Mouse (Mus musculus): ENCODE measurements around the gene Pde4d.

Pde4d gene

DNA sequence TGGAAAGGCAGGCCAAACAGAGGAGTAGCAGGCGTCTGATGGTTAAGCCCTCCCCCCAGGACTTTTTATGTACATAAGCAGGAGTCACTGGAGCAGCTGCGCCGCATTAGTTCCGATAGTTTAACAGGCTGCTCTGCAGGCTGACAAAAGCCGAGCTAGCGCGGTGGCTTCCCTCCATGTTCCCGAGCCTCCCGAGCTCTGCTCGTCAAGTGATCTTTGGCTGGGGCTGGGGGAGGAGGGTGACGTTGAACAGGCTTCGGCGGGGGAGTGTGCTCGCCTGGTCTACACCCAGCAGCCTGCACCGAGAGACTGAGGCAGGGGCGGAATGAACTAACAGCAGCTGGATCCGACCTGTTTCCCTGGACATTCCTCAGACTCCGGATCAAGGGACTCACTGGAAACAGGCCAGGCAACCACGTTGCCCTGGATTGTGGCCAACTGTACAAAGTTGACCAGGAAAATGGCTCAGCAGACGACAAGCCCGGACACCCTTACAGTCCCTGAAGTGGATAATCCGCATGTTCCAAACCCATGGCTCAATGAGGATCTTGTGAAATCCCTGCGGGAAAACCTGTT, 810.6 kb downstream of the Pde4d start:
- peak; percentile 94 for DNase-seq

- DNase-seq, result no peak
These were observed 811.2 kb downstream of the Pde4d start for GRCm38 (mm10) chr13:109260796-109261516.

DNA sequence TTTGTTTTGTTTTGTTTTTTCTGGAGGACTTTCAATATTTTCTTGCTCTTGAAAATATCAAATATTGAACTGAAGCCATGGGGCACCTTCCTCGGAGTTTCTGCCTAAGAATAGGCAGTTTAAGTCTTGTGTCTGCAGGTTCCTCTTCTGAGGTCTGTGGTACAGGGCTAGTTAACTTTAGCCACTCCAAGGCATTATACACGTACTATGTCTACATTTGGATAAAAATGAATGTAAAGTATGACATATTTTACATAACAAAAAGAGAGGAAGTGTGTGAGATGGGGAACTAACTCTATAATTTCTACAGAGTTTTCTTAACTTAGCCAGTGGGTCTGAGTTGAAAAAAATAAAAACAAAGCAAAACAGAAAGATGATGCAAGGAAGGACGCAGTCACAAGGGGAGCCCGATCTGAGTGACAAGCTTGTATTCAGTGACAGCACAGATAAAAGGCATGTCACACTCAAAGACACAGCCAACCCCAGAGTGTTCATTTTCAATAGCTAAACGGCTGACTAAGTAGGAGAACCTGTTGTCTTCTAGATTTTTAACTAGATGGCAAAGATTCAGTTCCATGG, 812.0 kb downstream of the Pde4d start:
- no peak for DNase-seq

DNA sequence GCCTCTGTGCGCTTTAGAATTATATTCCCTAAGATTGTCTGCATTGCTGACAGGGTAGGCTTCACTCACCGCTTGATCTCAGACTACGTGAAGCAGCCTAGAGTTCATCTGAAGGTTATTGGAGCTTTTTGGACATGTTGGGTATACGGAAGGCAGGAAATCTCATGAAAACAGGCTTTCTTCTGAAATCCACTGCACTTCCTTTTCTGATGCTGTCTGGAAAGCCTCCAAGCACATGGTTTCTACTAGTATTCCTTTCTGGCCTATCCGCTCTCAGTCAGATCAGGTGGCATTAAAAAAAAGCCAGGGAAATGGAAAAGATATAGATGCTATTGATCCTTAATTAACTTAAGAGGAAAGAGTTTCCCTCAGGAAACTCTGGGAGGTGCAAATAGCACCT, 812.8 kb downstream of the Pde4d start:
- no peak for DNase-seq

- no peak for DNase-seq
These were observed 814.1 kb downstream of the Pde4d start for GRCm38 (mm10) chr13:109263833-109264232.

DNA sequence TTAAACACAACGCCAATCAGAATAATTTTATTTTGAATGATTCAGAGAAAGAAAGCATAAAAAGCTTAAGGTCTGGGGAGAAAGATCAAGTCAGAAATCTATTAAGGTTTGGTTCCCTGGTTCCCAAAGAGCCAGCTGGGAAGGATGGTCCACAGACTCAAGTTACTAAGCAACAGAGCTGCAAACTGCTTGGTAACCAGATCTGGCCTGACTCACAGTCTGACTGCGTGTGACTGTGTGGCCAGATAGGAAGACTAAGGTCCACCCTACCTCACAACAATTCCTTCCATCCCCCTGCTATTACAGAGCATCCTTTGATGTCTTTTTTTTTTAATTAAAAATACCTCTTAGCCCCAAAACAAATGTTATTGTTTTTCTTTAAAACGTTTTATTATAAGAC, 818.5 kb downstream of the Pde4d start:
- DNase-seq, result no peak

DNA sequence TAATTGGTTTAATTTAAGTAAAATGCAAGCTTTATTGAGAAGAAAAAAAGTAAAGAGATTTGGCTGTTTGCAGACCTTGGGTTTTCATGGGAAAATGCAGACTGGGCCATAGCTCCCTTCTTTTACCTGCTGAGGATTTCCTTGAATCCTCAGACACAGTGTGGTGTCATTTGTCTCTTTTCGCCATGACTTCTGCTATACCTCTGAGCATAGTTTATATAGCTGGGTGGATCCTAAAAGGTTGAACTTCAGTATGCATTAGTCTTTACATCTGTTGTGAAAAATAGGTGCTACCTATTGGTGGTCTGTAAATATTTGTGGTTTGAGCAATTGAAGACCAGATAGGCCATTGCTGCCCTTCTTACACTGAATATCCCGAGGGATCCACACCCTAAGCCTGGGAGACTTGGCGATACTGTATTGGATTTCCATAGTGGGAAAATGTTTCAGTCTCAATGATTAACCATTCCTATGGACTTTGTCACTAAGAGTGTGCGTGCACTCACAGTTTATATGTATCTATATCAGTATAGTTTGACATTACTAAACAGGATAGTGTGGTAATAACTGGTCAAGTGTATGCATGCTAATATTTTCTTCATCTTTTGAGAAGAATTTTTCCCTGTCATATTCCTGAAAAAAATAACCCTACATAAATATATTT, 819.0 kb downstream of the Pde4d start:
- DNase-seq, result no peak

DNA sequence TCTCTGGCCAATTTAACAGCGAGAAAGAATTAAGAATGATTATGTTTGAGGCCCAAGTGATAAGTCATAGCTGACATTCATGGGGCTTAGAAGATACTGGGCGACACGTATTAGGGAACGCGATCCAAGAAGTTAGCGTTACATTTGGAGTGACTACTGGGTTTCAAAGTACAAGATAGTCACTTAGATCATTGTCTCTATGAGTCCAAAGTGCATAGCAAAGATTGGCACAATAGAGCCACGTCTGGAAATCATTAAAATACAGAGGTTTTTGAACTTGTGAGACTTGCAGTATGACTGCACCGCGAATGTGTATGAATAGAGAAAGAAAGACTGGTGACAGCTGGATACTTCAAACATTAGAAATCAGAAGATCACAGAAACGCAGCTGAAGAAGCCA, 825.1 kb downstream of the Pde4d start:
- peak; percentile 83 for DNase-seq

- DNase-seq, result no peak
These were observed 828.0 kb downstream of the Pde4d start for GRCm38 (mm10) chr13:109277792-109278191.

- no peak for DNase-seq
These were observed 828.8 kb downstream of the Pde4d start for GRCm38 (mm10) chr13:109278504-109278912.

DNA sequence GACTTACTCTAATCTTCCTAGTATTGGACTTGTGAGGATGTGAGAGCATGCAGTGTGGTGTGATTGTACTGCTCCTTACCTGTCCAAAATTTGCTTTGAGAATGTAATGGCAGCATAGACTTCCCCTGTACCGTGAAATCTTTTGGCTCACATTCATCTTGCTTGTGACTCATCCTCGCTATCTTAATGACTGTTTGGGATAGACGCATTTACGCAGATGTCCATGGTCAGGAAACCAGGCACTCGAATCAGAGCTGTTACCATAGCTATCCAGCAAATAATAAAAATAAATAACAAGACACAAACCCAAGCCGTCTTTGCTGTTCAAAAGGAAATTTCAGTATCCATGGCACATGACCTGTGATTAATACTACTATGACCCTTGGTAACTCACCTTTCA, 829.5 kb downstream of the Pde4d start:
- no peak for DNase-seq

DNA sequence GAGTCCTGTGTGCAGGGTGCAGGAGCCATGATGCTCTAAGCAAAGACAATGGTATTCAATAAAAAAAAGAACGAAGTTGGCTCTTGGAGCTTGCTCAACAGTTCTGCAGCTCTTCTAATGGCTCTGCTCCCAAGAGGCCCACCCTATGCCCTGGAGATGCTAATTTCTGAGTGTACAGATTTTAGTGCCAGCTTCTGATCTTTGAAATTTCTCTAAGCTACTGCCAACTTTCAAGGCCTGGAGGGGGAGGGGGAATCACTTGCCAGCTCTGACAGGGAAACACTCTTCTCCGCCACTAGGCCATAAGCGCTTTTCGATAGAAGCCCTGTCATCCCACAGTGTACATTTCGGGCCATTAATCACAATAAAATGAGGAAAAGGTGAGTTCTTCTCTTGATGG, 830.7 kb downstream of the Pde4d start:
- no peak for DNase-seq

GRCm38 (mm10) chr13:109287465-109287864, 837.7 kb downstream of the Pde4d start:
- no peak for DNase-seq

GRCm38 (mm10) chr13:109290922-109291321, 841.2 kb downstream of the Pde4d start:
- DNase-seq, result no peak

DNA sequence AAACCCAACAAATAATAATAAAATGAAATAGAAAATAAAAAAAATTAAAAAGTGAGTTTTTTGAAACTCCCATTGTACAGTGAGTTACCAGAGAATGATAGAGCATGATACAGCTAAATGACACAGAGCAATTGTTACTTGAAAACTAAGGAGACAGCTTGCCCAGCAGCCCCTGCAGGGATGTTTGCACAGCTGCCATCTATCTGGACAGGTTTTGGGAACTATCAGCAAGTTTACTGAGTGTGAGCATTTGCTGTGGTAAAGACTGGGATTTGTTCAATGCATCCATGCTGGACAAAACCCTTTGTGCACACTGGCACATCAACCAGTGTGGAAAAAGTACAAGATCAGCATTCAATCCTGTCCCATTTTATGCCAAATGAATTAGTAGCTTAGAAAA, 843.3 kb downstream of the Pde4d start:
- DNase-seq, result no peak

- DNase-seq, result no peak
These were observed 846.7 kb downstream of the Pde4d start for GRCm38 (mm10) chr13:109296347-109297037.

DNA sequence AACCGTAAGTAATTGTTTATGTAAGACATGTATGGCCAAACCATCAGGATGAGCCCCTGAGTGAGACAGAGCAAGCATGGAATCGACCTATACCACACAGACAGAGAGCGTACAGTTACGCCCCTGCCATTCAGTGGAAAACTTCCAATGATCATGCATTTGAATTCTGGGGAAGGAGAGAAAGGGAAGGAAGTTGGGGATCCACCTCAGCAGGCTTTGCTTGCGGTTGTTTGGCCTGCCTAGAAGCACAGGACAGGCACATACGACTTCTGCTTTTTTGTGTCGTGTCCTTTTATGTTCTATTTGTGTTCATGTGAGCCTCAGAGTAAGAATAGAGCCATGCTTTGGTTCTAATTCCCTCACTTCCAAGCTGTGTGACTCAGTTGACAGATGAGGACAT, 849.1 kb downstream of the Pde4d start:
- DNase-seq, result no peak

DNA sequence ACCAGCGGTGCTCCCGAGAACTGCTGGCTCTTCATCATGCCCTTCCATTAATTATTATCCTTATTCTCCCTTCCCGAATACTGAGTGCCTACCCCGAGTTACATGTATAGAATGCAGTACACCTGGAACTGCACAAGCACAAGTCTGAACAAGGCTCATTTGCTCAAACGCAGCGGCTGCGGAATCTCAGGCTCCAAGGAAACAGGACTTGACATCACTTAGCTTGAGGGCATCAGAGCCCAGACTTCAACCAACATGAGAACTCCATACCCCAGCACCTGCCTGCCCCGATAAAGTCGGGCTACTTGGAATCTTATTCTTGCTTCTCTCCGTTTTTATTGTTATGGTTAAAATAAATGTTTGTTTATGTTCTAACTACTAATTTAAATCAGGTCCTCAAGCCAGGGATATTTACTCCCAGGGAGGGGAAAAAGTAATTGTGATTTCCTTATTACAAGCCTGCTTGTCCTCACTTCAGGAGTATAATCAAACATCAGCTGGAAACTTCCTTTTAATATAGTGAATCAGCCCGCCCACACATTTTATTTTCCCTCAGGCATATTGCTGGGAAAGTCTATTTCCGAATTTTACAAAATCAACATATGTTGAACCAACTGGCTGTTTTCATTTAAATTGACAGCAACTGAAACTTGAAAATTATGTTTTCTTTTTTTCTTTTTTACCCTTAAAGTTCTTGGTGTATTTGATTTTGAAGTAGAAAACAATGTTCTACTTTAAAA, 849.9 kb downstream of the Pde4d start:
- DNase-seq, result no peak

GRCm38 (mm10) chr13:109312542-109312941, 862.8 kb downstream of the Pde4d start:
- no peak for DNase-seq

DNA sequence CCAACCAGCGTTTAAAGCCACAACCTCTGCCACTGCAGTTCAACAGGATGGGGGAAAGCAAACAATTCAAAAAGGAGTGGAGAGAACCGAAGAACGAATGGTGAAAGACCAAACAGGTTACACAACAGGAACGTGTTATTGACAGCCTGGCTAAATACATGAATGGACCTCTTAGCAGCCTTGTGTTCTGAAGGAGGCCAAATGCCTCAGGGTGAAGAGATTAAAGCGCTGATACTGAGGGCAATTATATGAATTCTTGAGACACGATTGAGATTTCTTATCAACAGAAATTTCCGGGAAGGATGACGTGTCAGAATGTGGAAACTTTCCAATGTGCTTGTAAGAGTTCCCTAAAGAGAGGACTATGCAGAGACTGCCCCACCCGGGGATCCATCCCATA, 865.9 kb downstream of the Pde4d start:
- DNase-seq, result peak; percentile 24

DNA sequence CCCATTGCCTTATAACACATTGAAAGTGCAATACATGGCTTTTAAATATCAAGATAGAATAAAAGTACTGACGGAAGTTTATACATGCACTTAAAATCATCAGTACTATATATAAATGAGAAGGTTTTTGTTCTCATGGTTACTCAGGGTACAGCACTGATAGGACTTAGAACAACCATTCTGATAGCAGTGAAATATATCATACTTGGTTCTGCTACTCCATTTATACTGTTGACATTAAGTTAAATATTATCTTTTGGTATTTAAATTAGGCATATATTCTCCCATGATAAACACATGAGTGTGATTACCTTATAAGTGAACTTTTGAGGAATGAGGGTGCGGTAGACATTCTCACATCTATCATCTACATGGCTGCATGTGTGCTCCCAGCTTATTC, 867.9 kb downstream of the Pde4d start:
- DNase-seq, result no peak

GRCm38 (mm10) chr13:109318434-109318998, 868.8 kb downstream of the Pde4d start:
- DNase-seq, result no peak
